Mouse (Mus musculus): ENCODE data around the gene Pld4. TPM values are rescaled to one million over a fixed set of nuclear protein-coding genes. Genes with fewer than 3 reads are reported as not detected.
A peak's percentile ranks its signal among the peaks of the same experiment; 100 is the strongest.

The Pld4 gene
- polyA plus RNA-seq, 1 experiment from 2014 or later, result 4.2 TPM

GRCm38 (mm10) chr12:112799237-112799970 is 38.9 kb downstream of the Pld4 start:
- H3K36me3 ChIP-seq (ENCODE audit: control insufficient read depth, insufficient read depth, low read length), result no peaks in the 10 kb centered on the region
- H3K9ac ChIP-seq (ENCODE audit: low read length), result no peak overlapping the region
- no peak overlapping the region for H3K27ac ChIP-seq (ENCODE audit: low read depth, low read length)
- DNase-seq (ENCODE audit: low spot score, missing footprints), result no peak
- no peak overlapping the region for H3K4me3 ChIP-seq (ENCODE audit: low read depth, low read length)
- H3K9me3 ChIP-seq (ENCODE audit: control insufficient read depth, low read length), result no peaks in the 10 kb centered on the region
- no peak for ATAC-seq (ENCODE audit: low FRiP score)
- 88% methylated on average over 10 of the region's 10 CpGs for WGBS
- H3K4me2 ChIP-seq, result no peak overlapping the region
- H3K27me3 ChIP-seq (ENCODE audit: control insufficient read depth, insufficient read depth, low read length), result peaks cover 12% of the 10 kb centered on the region
- no peaks in the 10 kb centered on the region for H3K4me1 ChIP-seq (ENCODE audit: control insufficient read depth, insufficient read depth, low read length)

- 17% methylated on average over 4 of the region's 4 CpGs for WGBS
- 0 out of 2 replicates have a peak, but pooled peaks have one; percentile 38 for ATAC-seq (ENCODE audit: low FRiP score)
Measured at GRCm38 (mm10) chr12:112800476-112800875, 40.0 kb downstream of the Pld4 start.

GRCm38 (mm10) chr12:112801864-112802846 is 41.7 kb downstream of the Pld4 start, which contains the start of gene Ahnak2:
Ahnak2 (minus strand) TSS chr12:112802657.
- Histone ChIP-seq H3K27me3 (ENCODE audit: control insufficient read depth, insufficient read depth, low read length) (peaks cover 12% of the 10 kb centered on the region), H3K27ac (ENCODE audit: low read depth, low read length) (no peak within 1 kb of the TSS)
- WGBS, result 5% methylated on average over 59 of the region's 69 CpGs

More at GRCm38 (mm10) chr12:112800476-112800875, 40.0 kb downstream of the Pld4 start:
- Histone ChIP-seq H3K27me3 (ENCODE audit: control insufficient read depth, insufficient read depth, low read length) (peaks cover 12% of the 10 kb centered on the region), H3K4me2 (no peak overlapping the region), H3K9ac (ENCODE audit: low read length) (no peak overlapping the region), H3K4me1 (ENCODE audit: control insufficient read depth, insufficient read depth, low read length) (no peaks in the 10 kb centered on the region), H3K9me3 (ENCODE audit: control insufficient read depth, low read length) (no peaks in the 10 kb centered on the region), H3K4me3 (ENCODE audit: low read depth, low read length) (no peak overlapping the region), H3K27ac (ENCODE audit: low read depth, low read length) (no peak overlapping the region), H3K36me3 (ENCODE audit: control insufficient read depth, insufficient read depth, low read length) (no peaks in the 10 kb centered on the region)
- peak; percentile 94 for DNase-seq (ENCODE audit: low spot score, missing footprints)

GRCm38 (mm10) chr12:112802917-112803316 is 42.5 kb downstream of the Pld4 start:
- ATAC-seq (ENCODE audit: low FRiP score) (0 out of 2 replicates have a peak, but pooled peaks have one; percentile 4), DNase-seq (ENCODE audit: low spot score, missing footprints) (peak; percentile 86)
- no peak overlapping the region for H3K4me2 ChIP-seq
- WGBS, result 28% methylated on average over 3 of the region's 3 CpGs
- H3K36me3 ChIP-seq (ENCODE audit: control insufficient read depth, insufficient read depth, low read length), result no peaks in the 10 kb centered on the region
- H3K9ac ChIP-seq (ENCODE audit: low read length), result no peak overlapping the region
- no peak overlapping the region for H3K27ac ChIP-seq (ENCODE audit: low read depth, low read length)
- no peaks in the 10 kb centered on the region for H3K4me1 ChIP-seq (ENCODE audit: control insufficient read depth, insufficient read depth, low read length)
- H3K27me3 ChIP-seq (ENCODE audit: control insufficient read depth, insufficient read depth, low read length), result peaks cover 12% of the 10 kb centered on the region
- H3K4me3 ChIP-seq (ENCODE audit: low read depth, low read length), result no peak overlapping the region
- no peaks in the 10 kb centered on the region for H3K9me3 ChIP-seq (ENCODE audit: control insufficient read depth, low read length)

More at GRCm38 (mm10) chr12:112801864-112802846, 41.7 kb downstream of the Pld4 start, which contains the start of gene Ahnak2:
- H3K9me3 ChIP-seq (ENCODE audit: control insufficient read depth, low read length), result no peaks in the 10 kb centered on the region
- peak; percentile 95 for DNase-seq (ENCODE audit: low spot score, missing footprints)
- H3K4me1 ChIP-seq (ENCODE audit: control insufficient read depth, insufficient read depth, low read length), result no peaks in the 10 kb centered on the region
- H3K36me3 ChIP-seq (ENCODE audit: control insufficient read depth, insufficient read depth, low read length), result no peaks in the 10 kb centered on the region
- H3K4me3 ChIP-seq (ENCODE audit: low read depth, low read length), result peak within 1 kb of the TSS; percentile 55
- H3K9ac ChIP-seq (ENCODE audit: low read length), result peak within 1 kb of the TSS; percentile 70
- peak; percentile 88 for ATAC-seq (ENCODE audit: low FRiP score)
- peak within 1 kb of the TSS; percentile 100 for H3K4me2 ChIP-seq

GRCm38 (mm10) chr12:112804046-112804445 is 43.6 kb downstream of the Pld4 start:
- Histone ChIP-seq H3K4me2 (no peak overlapping the region), H3K9ac (ENCODE audit: low read length) (0 out of 2 replicates have a peak overlapping the region, but pooled peaks have one; percentile 16), H3K27me3 (ENCODE audit: control insufficient read depth, insufficient read depth, low read length) (peaks cover 12% of the 10 kb centered on the region), H3K36me3 (ENCODE audit: control insufficient read depth, insufficient read depth, low read length) (no peaks in the 10 kb centered on the region), H3K4me3 (ENCODE audit: low read depth, low read length) (no peak overlapping the region), H3K9me3 (ENCODE audit: control insufficient read depth, low read length) (no peaks in the 10 kb centered on the region), H3K27ac (ENCODE audit: low read depth, low read length) (no peak overlapping the region), H3K4me1 (ENCODE audit: control insufficient read depth, insufficient read depth, low read length) (no peaks in the 10 kb centered on the region; the same call in 1 of the 2 replicates)
- no peak for DNase-seq (ENCODE audit: low spot score, missing footprints)
- 60% methylated on average over 13 of the region's 13 CpGs for WGBS
- no peak for ATAC-seq (ENCODE audit: low FRiP score)

- no peak overlapping the region for H3K9ac ChIP-seq (ENCODE audit: low read length)
- no peak for DNase-seq (ENCODE audit: low spot score, missing footprints)
- H3K4me3 ChIP-seq (ENCODE audit: low read depth, low read length), result no peak overlapping the region
- no peaks in the 10 kb centered on the region for H3K36me3 ChIP-seq (ENCODE audit: control insufficient read depth, insufficient read depth, low read length)
- 82% methylated on average over 6 of the region's 6 CpGs for WGBS
- no peak for ATAC-seq (ENCODE audit: low FRiP score)
- no peaks in the 10 kb centered on the region for H3K9me3 ChIP-seq (ENCODE audit: control insufficient read depth, low read length)
- H3K4me2 ChIP-seq, result no peak overlapping the region
- H3K4me1 ChIP-seq (ENCODE audit: control insufficient read depth, insufficient read depth, low read length), result peaks cover 5% of the 10 kb centered on the region
- H3K27ac ChIP-seq (ENCODE audit: low read depth, low read length), result no peak overlapping the region
- peaks cover 7% of the 10 kb centered on the region for H3K27me3 ChIP-seq (ENCODE audit: control insufficient read depth, insufficient read depth, low read length)
Measured at GRCm38 (mm10) chr12:112806044-112806443, 45.6 kb downstream of the Pld4 start.

GRCm38 (mm10) chr12:112807796-112808195 is 47.3 kb downstream of the Pld4 start:
- Histone ChIP-seq H3K9me3 (ENCODE audit: control insufficient read depth, low read length) (no peaks in the 10 kb centered on the region), H3K27me3 (ENCODE audit: control insufficient read depth, insufficient read depth, low read length) (no peaks in the 10 kb centered on the region), H3K9ac (ENCODE audit: low read length) (no peak overlapping the region), H3K36me3 (ENCODE audit: control insufficient read depth, insufficient read depth, low read length) (no peaks in the 10 kb centered on the region), H3K27ac (ENCODE audit: low read depth, low read length) (no peak overlapping the region), H3K4me2 (no peak overlapping the region), H3K4me1 (ENCODE audit: control insufficient read depth, insufficient read depth, low read length) (peaks cover 5% of the 10 kb centered on the region), H3K4me3 (ENCODE audit: low read depth, low read length) (no peak overlapping the region)
- WGBS, result 86% methylated on average over 4 of the region's 4 CpGs
- no peak for DNase-seq (ENCODE audit: low spot score, missing footprints)
- no peak for ATAC-seq (ENCODE audit: low FRiP score)

- ATAC-seq (ENCODE audit: low FRiP score) (peak; percentile 56), DNase-seq (ENCODE audit: low spot score, missing footprints) (no peak)
- no peaks in the 10 kb centered on the region for H3K9me3 ChIP-seq (ENCODE audit: control insufficient read depth, low read length)
- peak overlapping the region; percentile 53 for H3K9ac ChIP-seq (ENCODE audit: low read length)
- H3K4me2 ChIP-seq, result peak overlapping the region; percentile 98
- H3K36me3 ChIP-seq (ENCODE audit: control insufficient read depth, insufficient read depth, low read length), result no peaks in the 10 kb centered on the region
- H3K4me3 ChIP-seq (ENCODE audit: low read depth, low read length), result peak overlapping the region; percentile 66
- 72% methylated on average over 5 of the region's 5 CpGs for WGBS
- no peak overlapping the region for H3K27ac ChIP-seq (ENCODE audit: low read depth, low read length)
- H3K27me3 ChIP-seq (ENCODE audit: control insufficient read depth, insufficient read depth, low read length), result no peaks in the 10 kb centered on the region
- peaks cover 5% of the 10 kb centered on the region for H3K4me1 ChIP-seq (ENCODE audit: control insufficient read depth, insufficient read depth, low read length)
Measured at GRCm38 (mm10) chr12:112808212-112808586, 47.7 kb downstream of the Pld4 start.
